In the genomic region with DNA sequence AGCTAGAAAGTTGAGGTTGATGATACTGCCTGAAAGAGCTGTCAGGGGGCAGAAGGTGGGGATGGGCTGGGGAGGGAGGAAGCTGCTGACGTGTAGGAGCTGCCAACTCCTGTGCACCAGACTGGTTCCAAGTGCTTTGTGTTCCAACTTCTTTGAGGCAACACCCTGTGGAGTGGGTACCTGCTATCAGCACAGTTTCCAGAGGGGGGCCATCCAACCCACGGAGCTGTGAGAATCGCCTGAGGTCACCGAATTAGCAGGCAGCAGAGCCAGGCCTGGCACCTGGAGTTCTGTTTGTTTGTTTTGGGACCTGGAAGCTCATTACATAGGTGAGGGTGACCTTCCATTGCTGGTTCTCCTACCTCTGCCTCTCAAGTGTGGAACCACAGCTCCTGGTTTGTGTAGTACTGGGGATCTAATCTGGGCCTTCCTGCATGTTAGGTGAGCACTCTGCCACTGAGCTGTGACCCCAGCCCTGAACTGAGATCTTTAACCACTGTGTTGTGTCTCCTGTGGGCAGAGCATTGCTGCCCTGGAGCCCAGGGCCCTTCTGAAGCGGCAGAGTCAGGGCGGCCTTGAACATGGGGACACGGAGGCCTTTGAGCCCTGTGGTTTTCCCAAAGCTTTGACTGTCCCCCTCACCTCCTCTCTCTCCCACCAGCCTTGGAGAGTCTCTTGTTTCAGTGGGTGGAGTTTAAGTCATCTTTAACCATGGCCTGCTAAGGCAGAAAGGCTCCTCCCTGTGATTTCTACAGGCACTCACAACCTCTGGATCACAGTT, we compare ENCODE assay signal across 19 mouse cellular contexts. TPM values are rescaled to one million over a fixed set of nuclear protein-coding genes. Genes with fewer than 3 reads are reported as not detected.
DNase-seq lines count a peak whose midpoint lies in the region; ATAC-seq and TF ChIP-seq lines count a peak whose summit lies in the region.
"Had no signal": no experiment of that assay in that cellular context is flagged by ENCODE, and none has a peak within 500 bp of the region (broad histone marks: within the 10 kb centered on the region; RNA-seq: fewer than 3 reads in every experiment).

No protein-coding gene starts in this region.

- H3K27ac ChIP-seq in heart, embryonic 10.5 days = peak overlapping the region; percentile 36; the same call in 1 of the 2 replicates
- H3K27ac ChIP-seq in lung, postnatal 0 days (ENCODE audit: low read length) = peak overlapping the region; percentile 68
- no peak overlapping the region for H3K27ac ChIP-seq in midbrain, embryonic 16.5 days (ENCODE audit: low read length)
- H3K27ac ChIP-seq: forebrain, embryonic 15.5 days; hindbrain, embryonic 15.5 days; left cerebral cortex, adult 2 months; limb, embryonic 13.5 days; midbrain, embryonic 12.5 days had no signal

- no peak overlapping the region for H3K9ac ChIP-seq in lung, postnatal 0 days (replicated peaks; ENCODE audit: low read depth)
- no peak overlapping the region for H3K9ac ChIP-seq in midbrain, embryonic 16.5 days (ENCODE audit: low read depth, low read length)
- H3K9ac ChIP-seq: forebrain, embryonic 15.5 days; hindbrain, embryonic 15.5 days; limb, embryonic 13.5 days; midbrain, embryonic 12.5 days had no signal

- peaks cover 74% of the 10 kb centered on the region for H3K27me3 ChIP-seq in heart, embryonic 10.5 days (ENCODE audit: insufficient read depth, poor library complexity, severe bottlenecking)
- no peaks in the 10 kb centered on the region for H3K27me3 ChIP-seq in lung, postnatal 0 days (replicated peaks; ENCODE audit: insufficient read depth, low read length)
- no peaks in the 10 kb centered on the region for H3K27me3 ChIP-seq in midbrain, embryonic 16.5 days (ENCODE audit: control insufficient read depth, insufficient read depth, low read depth, low read length)
- H3K27me3 ChIP-seq: forebrain, embryonic 15.5 days; hindbrain, embryonic 15.5 days had no signal

- H3K9me3 ChIP-seq in heart, embryonic 10.5 days = no peaks in the 10 kb centered on the region
- no peaks in the 10 kb centered on the region for H3K9me3 ChIP-seq in lung, postnatal 0 days (ENCODE audit: low read length)
- H3K9me3 ChIP-seq in midbrain, embryonic 16.5 days (replicated peaks; ENCODE audit: control insufficient read depth, low read length, poor library complexity, severe bottlenecking) = no peaks in the 10 kb centered on the region
- H3K9me3 ChIP-seq: forebrain, embryonic 15.5 days; hindbrain, embryonic 15.5 days; limb, embryonic 13.5 days; midbrain, embryonic 12.5 days had no signal

- TF ChIP-seq CTCF in lung, postnatal 0 days (IDR thresholded peaks at IDR 0.05) = peak; percentile 15

- peak; percentile 20; the same call in 1 of the 2 replicates for TF ChIP-seq EP300 in lung, postnatal 0 days (IDR thresholded peaks at IDR 0.05)

- no peak overlapping the region for H3K4me2 ChIP-seq in lung, postnatal 0 days (replicated peaks; ENCODE audit: low read depth, low read length)
- no peak overlapping the region for H3K4me2 ChIP-seq in midbrain, embryonic 16.5 days (ENCODE audit: low read length)
- H3K4me2 ChIP-seq: forebrain, embryonic 15.5 days; hindbrain, embryonic 15.5 days; limb, embryonic 13.5 days; midbrain, embryonic 12.5 days had no signal

- WGBS in heart, embryonic 10.5 days = 53% methylated on average over 7 of the region's 7 CpGs
- WGBS in lung, postnatal 0 days = 46% methylated on average over 7 of the region's 7 CpGs
- WGBS in midbrain, embryonic 16.5 days = 69% methylated on average over 7 of the region's 7 CpGs

- no peaks in the 10 kb centered on the region for H3K36me3 ChIP-seq in heart, embryonic 10.5 days
- no peaks in the 10 kb centered on the region for H3K36me3 ChIP-seq in lung, postnatal 0 days (ENCODE audit: insufficient read depth, low read length)
- H3K36me3 ChIP-seq in midbrain, embryonic 16.5 days (ENCODE audit: control insufficient read depth, insufficient read depth, low read length) = no peaks in the 10 kb centered on the region
- H3K36me3 ChIP-seq: forebrain, embryonic 15.5 days; G1E; hindbrain, embryonic 15.5 days; limb, embryonic 13.5 days; midbrain, embryonic 12.5 days had no signal

- peak; percentile 70 for ATAC-seq in lung, postnatal 0 days
- ATAC-seq in erythroid progenitor cell, adult 5-6 weeks (replicated peaks; ENCODE audit: low FRiP score, poor library complexity, severe bottlenecking) = no peak
- ATAC-seq in midbrain, embryonic 16.5 days = no peak
- ATAC-seq: forebrain, embryonic 15.5 days had no signal

- no peak for DNase-seq in heart, embryonic 10.5 days (ENCODE audit: low spot score)
- DNase-seq in heart, adult 9 months (ENCODE audit: low spot score in 2 of 2) = no peak
- DNase-seq in ovary, postnatal 36 days (ENCODE audit: low spot score) = peak; percentile 65
- no peak for DNase-seq in ovary, postnatal 10 days (ENCODE audit: low spot score)
- DNase-seq in lung, postnatal 0 days (ENCODE audit: low spot score) = peak; percentile 79
- DNase-seq in cerebellum, postnatal 36 days = no peak
- DNase-seq: adrenal gland, postnatal 10 days; cerebellum, postnatal 10 days; gastrocnemius, postnatal 36 days; heart, postnatal 10 days; spleen, adult 18-20 months had no signal

- no peak overlapping the region for H3K4me3 ChIP-seq in heart, embryonic 10.5 days
- no peak overlapping the region for H3K4me3 ChIP-seq in lung, postnatal 0 days (ENCODE audit: low read depth, low read length)
- no peak overlapping the region for H3K4me3 ChIP-seq in midbrain, embryonic 16.5 days (ENCODE audit: low read depth, low read length)
- H3K4me3 ChIP-seq: forebrain, embryonic 15.5 days; hindbrain, embryonic 15.5 days; left cerebral cortex, adult 2 months; limb, embryonic 13.5 days; midbrain, embryonic 12.5 days had no signal

- peaks cover 48% of the 10 kb centered on the region for H3K4me1 ChIP-seq in heart, embryonic 10.5 days
- H3K4me1 ChIP-seq in lung, postnatal 0 days (ENCODE audit: insufficient read depth, low read depth, low read length) = peaks cover 30% of the 10 kb centered on the region
- H3K4me1 ChIP-seq in midbrain, embryonic 16.5 days (ENCODE audit: control insufficient read depth, insufficient read depth, low read length) = no peaks in the 10 kb centered on the region

RNA-seq across cellular contexts. Expression of gene Krt80, which starts 4.9 kb away (rescaled TPM):
- polyA plus RNA-seq in heart, embryonic 10.5 days (2016; fragmentation: Nextera tagmentation; extraction: Ambion mirVana) = 0.80 and 1.7 TPM in 2 replicates
- polyA plus RNA-seq in lung, postnatal 0 days (2015; fragmentation: Nextera tagmentation; extraction: Ambion mirVana) = 19.6 and 26.3 TPM in 2 replicates
- total RNA-seq in erythroid progenitor cell, adult 5-6 weeks (2015; ENCODE audit: low replicate concordance) = 0.42 and 4.7 TPM in 2 replicates
- 0.90 and 2.5 TPM in 2 replicates for total RNA-seq in erythroid progenitor cell, adult 5-6 weeks (2017; ENCODE audit: low replicate concordance)
- polyA plus RNA-seq in midbrain, embryonic 16.5 days (2015; fragmentation: Nextera tagmentation; extraction: Ambion mirVana) = 0.10 TPM in 2 replicates
- polyA plus RNA-seq: G1E had no signal

RNA-seq across cellular contexts. Expression of gene Krt7, which starts 45.8 kb away (rescaled TPM):
- 26.7 and 31.9 TPM in 2 replicates for polyA plus RNA-seq in heart, embryonic 10.5 days (2016; fragmentation: Nextera tagmentation; extraction: Ambion mirVana)
- polyA plus RNA-seq in lung, postnatal 0 days (2015; fragmentation: Nextera tagmentation; extraction: Ambion mirVana) = 430 and 463 TPM in 2 replicates
- not detected in 2 replicates for total RNA-seq in erythroid progenitor cell, adult 5-6 weeks (2015; ENCODE audit: low replicate concordance)
- not detected in 2 replicates for total RNA-seq in erythroid progenitor cell, adult 5-6 weeks (2017; ENCODE audit: low replicate concordance)
- polyA plus RNA-seq in midbrain, embryonic 16.5 days (2015; fragmentation: Nextera tagmentation; extraction: Ambion mirVana) = 0.34 and 1.1 TPM in 2 replicates

Comparison
In these comparisons a context has a peak if more than half of its experiments do, and no peak if none do; other contexts are left out.
1. DNase-seq: peak in ovary, postnatal 36 days (single experiment) and lung, postnatal 0 days (single experiment); none in heart, embryonic 10.5 days (single experiment), heart, adult 9 months (0 of 2), ovary, postnatal 10 days (single experiment) and cerebellum, postnatal 36 days (0 of 2).
2. RNA of gene Krt7, which starts 45.8 kb away (polyA plus RNA-seq): 430 to 463 TPM in lung, postnatal 0 days and 26.7 to 31.9 TPM in heart, embryonic 10.5 days; 0.34 to 1.1 TPM in midbrain, embryonic 16.5 days; every median in the first group is over 10 times any median in the second.